Mouse (Mus musculus) monocyte, adult 5-6 weeks (primary cell): ENCODE results near the gene Capns1. TPM values are rescaled to one million over a fixed set of nuclear protein-coding genes. Genes with fewer than 3 reads are reported as not detected.
A peak's percentile ranks its signal among the peaks of the same experiment; 100 is the strongest.
"Not testable (repeated sequence)": the region's sequence is repeated elsewhere in the genome, so short reads cannot be mapped to it uniquely, and the experiment has no call there.

Experiments used
- ATAC-seq: fragments of 153-309, 156-312 bp; replicated peaks from 2 replicates; pipeline ENCODE4 v1.8.0; 2017; ENCODE audit warnings: mild to moderate bottlenecking; ENCODE audit not compliant: low TSS enrichment, insufficient number of reproducible peaks, severe bottlenecking, poor library complexity, low FRiP score
- total RNA-seq: library from RNA; stranded (forward); fragments of 200-1000, 200-491, 200-594 nt; gene quantifications from 3 replicates; pipeline ENCODE4 v1.2.3, GENCODE M21; 2017

Capns1 gene
- total RNA-seq, 1 experiment from 2014 or later = 217 TPM

DNA sequence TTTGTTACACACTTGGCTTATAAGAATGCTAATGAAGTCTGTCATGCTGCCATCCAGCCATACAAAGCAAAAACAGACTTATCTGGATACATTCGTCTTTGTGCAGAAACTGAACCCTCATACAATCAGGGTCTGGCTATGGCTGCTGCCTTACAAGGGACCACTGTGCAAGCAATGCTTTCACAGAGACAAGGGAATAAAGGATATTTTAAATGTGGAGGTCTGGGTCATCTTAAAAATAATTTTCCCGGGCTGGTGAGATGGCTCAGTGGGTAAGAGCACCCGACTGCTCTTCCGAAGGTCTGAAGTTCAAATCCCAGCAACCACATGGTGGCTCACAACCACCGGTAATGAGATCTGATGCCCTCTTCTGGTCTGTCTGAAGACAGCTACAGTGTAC lies 7.8 kb upstream of the Capns1 start:
- not testable (repeated sequence) for ATAC-seq

DNA sequence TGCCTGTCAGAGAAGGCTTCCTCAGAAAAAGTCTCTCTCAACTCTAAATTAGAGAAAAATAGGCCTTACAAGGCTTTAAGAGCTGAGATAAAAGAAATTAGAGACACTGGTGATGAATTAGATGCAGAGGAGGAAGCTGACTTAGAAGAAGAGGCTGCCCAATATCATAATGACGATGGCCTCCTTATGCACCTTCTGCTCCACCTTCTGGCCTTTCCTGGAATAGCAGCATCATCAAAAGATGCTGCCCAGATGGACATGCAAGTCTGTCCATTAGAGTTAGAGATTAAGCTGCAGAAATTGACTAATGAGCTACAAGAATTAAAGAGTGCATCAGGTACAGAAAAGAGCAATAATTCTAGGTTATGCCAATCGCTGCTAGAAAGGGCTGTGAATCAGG lies 6.8 kb upstream of the Capns1 start:
- peak; percentile 93 for ATAC-seq

DNA sequence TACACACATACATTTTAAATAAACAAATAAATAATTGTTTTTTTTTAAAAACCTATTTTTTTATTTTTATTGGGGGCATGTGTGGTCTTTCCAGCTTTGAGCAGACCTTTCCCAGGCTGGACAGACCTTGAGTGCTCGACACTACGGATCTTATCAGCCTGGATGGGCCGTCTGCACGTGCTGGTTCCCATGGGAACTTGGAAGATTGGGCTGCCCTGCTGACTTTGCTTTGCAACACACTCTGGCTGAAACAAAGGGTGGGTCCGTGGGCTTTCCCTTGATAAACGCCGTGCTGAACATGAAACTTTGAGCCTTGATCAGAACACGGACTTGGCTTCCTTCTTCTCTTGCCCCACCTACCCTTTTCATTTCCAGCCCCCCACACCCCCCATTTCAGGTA lies 5.8 kb upstream of the Capns1 start:
- no peak for ATAC-seq

DNA sequence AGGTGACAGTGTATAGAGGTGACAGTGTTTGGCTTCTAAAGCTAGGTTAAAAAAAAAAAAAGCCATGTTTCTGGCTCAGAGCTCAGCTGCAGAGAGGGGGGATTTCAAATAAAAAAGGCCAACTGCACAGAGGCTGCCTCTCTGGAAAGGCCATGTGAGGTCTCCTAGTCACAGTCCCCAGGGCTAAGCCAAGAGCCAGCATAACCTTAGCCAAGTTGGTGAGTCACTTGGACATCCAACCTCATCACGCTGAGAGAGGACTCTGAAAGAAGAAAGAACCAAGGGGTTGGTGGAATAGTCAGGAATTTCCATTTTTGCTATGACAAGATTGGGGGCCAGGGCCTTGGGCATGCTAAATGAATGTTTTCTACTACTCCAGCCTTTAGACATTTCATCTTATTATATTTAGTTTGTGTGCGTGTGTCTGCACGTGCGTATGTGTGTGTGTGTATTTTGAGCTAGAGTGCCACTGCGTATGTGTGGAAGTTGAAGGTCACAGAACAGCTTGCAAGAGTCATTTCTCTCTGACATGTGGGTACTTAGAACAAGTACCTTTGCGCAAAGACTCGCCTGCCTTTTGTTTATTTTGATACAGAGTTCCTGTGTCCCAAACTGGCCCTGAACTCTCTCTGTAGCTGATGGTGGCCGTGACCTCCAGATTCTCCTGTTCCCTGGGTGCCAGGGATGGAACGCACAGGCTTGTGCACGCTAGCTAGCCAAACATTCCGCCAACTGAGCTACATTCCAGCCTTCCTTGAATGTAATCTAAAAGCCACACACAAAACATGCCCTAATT lies 4.5 kb upstream of the Capns1 start:
- ATAC-seq = no peak

DNA sequence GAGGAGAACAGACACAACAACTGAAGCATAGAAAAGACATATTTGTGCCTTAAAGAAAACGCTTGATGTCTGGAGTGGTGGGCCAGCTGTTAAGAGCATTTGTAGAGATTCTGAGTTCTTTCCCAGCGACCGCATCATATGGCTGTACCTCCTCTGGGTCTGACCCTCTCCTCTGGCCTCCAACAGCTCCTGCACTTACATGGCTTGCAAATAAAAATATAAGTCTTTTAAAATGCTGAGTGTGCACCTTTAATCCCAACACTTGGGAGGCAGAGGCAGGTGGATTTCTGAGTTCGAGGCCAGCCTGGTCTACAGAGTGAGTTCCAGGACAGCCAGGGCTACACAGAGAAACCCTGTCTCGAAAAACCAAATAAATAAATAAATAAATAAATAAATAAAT lies 2.0 kb upstream of the Capns1 start:
- ATAC-seq = not testable (repeated sequence)

DNA sequence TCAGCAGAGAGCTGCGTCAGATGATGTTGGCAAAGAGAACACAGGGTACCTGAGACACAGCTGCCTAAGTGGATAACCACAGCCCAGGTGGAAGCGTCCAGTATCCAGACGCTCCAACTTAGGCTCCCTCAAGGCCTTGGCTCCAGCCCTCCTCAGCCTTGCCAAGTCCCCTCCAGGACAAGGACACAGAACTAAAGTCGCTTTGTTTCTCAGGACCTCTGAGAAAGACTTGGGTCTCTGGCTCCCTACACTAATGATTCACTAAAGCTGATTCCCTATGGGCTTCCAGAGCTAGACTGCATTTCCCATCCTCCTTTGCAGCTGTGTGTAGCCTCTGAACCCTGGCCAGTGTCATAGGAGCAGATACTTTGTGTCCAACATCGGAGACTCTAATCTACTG lies 1.6 kb upstream of the Capns1 start:
- ATAC-seq = no peak

DNA sequence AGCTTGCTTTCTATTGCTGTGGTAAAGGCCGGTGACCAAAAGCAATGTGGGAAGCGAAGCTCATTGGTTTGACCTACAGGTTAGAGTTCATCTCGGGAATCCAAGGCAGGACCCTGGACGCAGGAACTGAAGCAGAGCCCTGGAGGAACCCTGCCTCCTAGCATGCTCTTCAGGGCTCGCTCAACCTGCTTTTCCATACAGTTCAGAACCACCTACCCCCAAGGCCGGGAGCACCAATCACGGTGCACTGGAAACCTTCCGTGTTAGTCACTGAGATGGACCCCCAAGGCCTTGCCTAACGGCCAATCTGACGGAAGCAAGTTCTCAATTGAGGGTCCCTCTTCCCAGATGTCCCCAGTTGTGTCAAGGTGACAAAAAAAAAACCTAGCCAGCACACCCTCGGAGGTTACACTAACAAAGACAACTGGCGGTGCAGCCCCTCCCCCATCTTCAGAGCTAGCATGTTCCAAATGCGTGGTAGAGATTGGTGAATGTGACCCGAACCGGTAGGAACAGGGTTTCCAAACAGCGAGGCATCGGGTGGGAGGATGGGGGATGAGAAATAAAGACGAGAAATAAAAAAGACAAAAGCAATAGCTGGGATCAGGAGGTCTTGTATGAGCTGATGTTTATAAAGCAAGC lies 1.0 kb upstream of the Capns1 start:
- no peak for ATAC-seq

DNA sequence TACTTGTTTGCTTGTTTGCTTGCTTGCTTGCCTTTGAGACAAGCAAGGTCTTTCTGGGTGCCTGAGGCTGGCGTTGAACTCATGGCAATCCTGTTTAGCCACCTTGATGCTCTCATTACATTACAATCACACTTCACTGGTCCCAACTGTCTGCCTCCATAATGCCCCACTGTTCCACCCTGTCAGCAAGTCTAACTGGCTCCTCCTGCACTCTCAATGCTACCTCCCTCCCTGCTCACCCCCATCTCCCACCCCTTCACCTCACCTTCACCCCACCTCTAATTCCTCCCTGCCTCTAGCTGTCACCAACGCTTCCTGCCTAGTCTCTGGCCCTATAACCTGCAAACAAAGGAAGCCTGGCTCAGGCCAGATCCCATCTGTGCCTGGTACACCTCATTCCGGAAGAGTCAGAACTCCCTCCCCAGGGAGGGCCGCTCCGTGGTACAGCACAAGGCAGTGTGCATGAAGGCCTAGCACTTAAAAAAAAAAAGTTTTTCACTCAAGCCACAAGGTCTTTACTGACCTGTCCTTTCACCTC lies 950 bp downstream of the Capns1 start:
- no peak for ATAC-seq

DNA sequence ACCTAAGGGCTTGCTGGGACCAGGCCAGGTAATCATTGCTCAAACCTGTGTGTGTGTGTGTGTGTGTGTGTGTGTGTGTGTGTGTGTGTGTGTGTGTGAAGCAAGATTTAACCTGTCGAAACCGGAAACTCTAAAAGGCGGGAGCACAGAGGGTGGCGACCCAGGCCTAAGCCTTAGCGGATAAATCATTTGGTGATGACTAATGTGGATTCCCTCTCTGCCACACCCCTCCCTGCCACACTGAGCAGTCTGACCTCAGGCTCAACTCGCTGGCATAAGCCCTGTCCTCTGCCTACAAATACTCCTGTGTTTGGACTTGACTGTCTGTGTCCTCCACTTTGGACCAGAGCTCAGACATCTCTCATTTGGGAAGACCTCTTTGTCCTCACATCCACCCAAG lies 2.4 kb downstream of the Capns1 start:
- no peak for ATAC-seq

DNA sequence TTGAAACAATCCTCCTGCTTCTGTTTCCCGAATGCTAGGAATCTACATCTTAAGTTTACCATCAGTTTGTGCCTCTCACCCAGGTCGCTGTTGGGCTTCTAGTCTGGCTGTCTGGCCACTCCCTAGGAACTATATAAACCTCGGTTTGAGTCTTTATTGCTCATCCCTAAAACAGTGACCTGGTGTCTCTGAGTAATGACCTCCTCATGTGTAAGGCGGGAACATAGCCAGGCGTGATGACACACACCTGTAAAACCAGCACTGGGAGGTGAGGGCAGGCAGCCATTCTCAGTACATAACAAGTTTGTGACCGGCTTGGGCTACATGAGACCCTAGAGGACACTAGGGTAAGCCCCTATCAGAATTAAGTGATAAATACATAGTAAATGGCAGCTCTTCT lies 3.1 kb downstream of the Capns1 start:
- ATAC-seq = no peak

DNA sequence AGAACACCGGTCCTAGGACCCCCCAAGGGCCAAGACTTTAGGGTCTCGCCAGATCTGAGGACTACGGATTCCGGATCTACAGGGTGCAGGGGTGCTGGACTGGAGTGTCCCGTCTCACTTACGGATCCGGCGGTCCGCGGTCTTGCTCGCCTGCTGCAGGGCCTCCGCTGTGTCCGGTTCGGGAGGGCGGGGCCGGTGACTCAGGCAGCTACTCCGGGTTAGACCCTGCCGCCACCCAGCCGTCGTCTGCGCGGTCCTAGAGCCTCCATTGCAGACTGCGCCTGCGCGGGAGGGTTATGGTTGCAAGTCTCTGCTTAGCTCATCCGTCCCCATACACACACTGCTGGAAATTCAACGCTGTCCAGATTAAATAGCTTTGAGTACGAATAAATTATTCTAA lies 3.7 kb downstream of the Capns1 start:
- ATAC-seq = peak; percentile 90

DNA sequence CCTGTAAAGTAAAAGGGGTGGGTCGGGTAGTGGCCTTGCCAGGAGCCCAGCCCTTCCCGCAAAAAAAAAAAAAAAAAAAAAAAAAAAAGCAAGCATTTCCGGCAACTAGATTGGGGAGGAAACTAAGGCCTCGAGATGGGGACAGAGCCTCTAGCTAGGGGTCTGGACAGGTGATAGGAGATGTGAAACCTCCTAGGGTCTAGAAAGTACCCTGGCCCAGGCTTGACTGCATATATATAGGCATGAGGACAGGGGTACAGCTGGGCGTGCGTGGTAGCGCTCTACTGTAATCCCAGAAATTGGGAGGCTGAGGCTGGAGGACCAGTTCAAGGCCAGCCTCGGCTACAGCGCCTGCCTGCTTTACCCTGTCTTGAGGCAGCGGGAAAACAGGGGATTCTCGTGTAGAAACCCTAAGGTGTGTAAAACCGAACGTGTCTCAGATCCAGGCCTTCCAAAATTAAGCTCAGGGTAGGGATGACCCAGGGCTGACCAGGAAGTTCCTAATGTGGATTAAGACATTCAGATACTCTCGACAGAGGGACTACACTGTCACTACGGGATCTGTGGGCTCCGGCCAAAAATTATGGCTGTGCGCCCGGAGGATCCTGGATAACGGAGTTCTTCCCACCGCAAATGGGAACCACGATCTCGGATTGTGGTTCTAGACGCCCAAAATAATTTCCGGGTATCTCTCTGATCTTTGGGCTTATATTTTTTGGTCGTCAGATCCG lies 4.3 kb downstream of the Capns1 start:
- ATAC-seq = no peak

DNA sequence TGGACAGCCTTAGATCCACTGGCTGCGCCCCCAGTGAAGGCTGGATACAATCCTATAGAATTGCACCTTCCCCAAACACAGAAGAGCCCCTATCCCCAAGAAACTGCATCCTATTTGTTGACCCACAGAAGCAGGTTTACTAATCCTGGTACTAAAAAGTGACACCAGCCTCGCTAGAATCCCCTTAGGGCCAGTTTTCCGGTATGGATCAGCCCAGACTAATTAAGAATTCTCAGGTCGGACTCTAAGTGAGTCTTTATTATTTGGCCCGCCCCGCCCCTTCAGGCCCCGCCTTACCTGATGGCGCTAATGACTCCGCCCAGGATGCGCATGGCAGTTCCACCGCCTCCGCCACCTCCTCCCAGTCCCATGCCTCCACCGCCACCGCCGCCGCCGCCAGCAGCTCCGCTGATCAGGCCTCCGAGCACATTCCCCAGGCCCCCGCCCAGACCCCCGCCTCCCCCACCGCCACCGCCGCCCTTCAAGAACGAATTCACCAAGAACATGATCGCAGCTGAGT lies 5.0 kb downstream of the Capns1 start:
- peak; percentile 67 for ATAC-seq

DNA sequence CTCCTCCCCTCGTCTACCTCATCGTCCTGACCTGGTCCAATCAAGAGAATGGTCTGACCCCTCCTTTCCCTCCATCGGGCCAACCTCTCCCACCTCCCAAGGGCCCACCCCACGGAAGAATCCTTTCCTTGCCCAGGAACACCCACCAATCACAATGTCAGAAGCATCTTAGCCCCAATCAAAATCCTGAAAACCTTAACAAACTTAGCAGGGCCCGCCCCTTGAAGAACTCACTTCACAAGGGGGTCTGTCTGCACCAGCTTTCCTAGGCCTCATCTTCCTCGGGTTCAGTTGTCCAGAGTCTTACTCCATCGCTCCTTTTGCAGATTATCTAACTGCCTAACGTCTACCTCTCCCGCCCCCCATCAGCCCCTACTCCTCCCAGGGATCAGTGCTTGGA lies 5.6 kb downstream of the Capns1 start:
- no peak for ATAC-seq

DNA sequence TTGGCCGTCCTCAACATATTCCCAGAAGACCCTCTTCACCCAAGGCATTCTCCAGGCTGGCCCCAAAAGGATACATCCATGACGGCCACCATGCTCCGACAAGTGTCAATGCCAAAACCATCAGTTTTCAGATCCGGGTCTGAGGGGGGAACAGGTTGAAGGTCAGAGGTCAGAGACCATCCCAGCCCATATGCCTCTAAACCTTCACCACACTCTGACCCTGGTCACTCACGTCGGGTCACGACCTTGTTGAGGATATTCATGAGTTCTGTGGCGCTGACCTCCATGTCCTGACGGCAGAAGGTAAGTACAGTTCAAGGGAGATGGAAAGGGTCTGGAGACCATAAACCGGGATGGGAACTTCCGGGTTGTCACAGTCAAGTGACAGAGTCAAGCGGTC lies 6.5 kb downstream of the Capns1 start:
- ATAC-seq = no peak

DNA sequence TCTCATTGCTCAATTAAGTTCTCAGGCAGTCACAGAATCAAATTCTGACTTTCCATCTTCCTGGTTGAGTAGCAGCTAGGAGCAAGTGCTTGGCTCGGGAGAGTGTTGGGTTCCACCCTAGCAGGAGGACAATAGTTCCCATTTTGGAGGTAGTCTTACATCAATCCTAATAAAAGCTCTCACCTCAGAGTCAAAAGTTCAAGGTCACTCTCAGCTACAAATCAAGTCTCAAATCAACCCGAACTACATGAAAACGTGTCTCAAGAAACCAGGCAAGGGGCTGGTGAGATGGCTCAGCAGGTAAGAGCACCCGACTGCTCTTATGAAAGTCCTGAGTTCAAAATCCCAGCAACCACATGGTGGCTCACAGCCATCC lies 9.5 kb downstream of the Capns1 start:
- ATAC-seq = no peak

DNA sequence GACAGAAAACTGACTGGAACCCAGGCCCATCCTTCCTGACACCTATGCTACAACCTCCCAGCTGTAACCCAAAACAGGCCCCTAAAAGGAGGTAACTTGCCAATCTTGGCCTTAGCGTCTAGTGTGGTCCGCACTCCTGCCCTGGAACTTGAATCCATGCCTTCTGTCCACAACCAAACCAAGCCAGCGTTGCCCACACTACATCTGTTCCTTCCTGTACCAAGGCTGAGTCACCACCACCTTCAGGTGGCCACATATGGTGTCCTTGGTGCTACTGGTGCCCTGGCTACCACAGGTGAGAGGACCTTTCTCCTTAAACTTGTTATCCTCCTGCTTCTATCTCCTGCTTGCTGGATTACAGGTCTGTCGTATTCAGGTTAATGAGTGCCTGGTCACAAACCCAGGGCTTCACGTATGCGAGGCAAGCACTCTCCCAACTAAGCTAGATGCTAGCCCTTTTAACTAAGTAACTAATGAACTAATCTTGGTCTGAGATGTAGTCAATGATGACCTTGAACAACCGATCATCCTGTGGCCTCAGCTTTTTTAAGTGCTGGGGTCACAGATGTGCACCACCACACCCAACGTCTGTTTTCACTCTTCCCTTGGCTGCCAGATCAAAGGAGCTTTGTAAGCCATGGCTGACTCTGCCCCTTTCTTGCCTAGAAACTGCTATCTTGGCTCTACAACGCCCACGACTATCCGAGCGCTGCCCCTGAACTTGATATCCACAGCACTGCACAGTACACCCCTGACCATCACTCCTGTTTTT lies 10.1 kb downstream of the Capns1 start:
- no peak for ATAC-seq

DNA sequence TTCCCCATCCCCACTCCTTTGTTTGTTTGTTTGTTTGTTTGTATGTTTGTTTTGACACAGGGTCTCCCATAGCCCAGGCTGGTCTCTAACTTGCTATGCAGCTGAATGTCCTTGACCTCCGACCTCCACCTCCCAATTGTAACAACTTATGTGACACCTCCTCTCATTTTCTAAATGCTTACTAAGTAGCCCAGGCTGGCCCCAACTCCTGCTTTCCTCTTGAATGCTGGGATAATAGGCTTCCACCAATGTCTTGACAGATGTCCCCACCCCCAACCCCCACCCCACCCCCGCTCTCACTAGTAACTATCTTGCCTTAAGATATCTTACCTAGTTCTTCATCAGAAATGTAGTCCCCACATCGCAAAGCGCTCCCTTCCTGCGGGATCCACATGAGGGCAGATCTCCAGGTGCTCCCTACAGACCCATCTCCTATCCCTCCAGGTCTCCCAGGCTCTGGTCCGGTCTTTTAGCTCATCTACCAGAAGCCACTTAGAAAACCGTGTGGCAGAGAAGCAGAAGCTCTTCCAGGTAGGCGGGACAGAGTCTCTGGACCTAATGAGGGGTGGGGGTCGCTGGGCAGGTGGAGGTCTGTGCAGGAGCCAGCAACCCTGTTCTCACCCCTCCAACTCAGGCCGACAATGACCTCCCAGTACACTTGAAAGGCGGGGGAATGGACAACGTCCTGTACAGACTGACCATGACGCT lies 13.8 kb downstream of the Capns1 start:
- ATAC-seq = no peak
